Comparison of ENCODE assay signal across 8 mouse cellular contexts in the genomic region with DNA sequence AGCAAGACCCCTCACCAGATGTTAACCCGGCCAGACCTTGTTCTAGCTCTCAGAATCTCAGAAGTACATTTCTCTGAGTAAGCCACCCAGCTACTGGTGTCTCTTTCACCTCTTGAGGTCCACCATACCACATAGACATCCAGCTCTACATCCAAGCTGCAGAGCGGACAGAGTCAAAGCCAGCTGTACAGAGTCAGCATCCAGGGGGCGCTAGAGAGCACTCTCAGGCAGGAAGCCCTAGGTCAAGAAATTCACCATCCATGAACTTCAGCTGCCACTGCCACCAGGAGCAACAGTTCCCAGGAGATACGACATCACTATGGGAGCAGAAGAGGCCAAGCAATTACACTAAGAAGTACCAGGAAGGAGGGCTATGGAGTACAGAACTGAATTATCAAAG.
DNase-seq lines count a peak whose midpoint lies in the region; ATAC-seq and TF ChIP-seq lines count a peak whose summit lies in the region.

No protein-coding gene starts in this region.

- no peaks in the 10 kb centered on the region for H3K27me3 ChIP-seq in cerebellum, adult 2 months (ENCODE audit: control insufficient read depth, insufficient read depth, low read length)
- 0 out of 2 replicates have a peak, but pooled peaks cover 3% of the 10 kb centered on the region for H3K27me3 ChIP-seq in liver, embryonic 12.5 days (replicated peaks)

- H3K27ac ChIP-seq in cerebellum, adult 2 months (ENCODE audit: insufficient read depth, low read length), result no peak overlapping the region
- no peak overlapping the region for H3K27ac ChIP-seq in liver, embryonic 12.5 days

- no peak for TF ChIP-seq POLR2A in cerebellum, adult 2 months (IDR thresholded peaks at IDR 0.05; ENCODE audit: borderline replicate concordance, insufficient read depth, low read length)

- no peak for DNase-seq in cerebellum, adult 2 months
- DNase-seq in liver, result peak; percentile 58
- peak; percentile 73 for DNase-seq in adrenal gland, postnatal 10 days
- peak; percentile 41 for DNase-seq in lung, postnatal 25 days (ENCODE audit: low spot score)
- DNase-seq in yolk sac, embryonic 10.5 days (ENCODE audit: low spot score), result peak; percentile 17

- no peak overlapping the region for H3K4me3 ChIP-seq in cerebellum, adult 2 months (replicated peaks; ENCODE audit: insufficient read depth, low read depth, low read length)
- H3K4me3 ChIP-seq in liver, embryonic 12.5 days, result no peak overlapping the region

- H3K4me2 ChIP-seq in liver, embryonic 12.5 days, result no peak overlapping the region

- H3K36me3 ChIP-seq in liver, embryonic 12.5 days, result no peaks in the 10 kb centered on the region

- no peaks in the 10 kb centered on the region for H3K4me1 ChIP-seq in cerebellum, adult 2 months (ENCODE audit: control insufficient read depth, insufficient read depth, low read length)
- H3K4me1 ChIP-seq in liver, embryonic 12.5 days, result no peaks in the 10 kb centered on the region

- no peaks in the 10 kb centered on the region for H3K9me3 ChIP-seq in liver, embryonic 12.5 days (replicated peaks)

- no peak for ATAC-seq in cerebellum, adult (ENCODE audit: insufficient number of reproducible peaks, low FRiP score, low TSS enrichment)
- no peak for ATAC-seq in liver, embryonic 12.5 days
- ATAC-seq in granulocyte monocyte progenitor cell, adult 5-6 weeks (replicated peaks; ENCODE audit: poor library complexity, severe bottlenecking), result peak; percentile 55; the same call in 1 of the 2 replicates

- WGBS in cerebellum, adult 2 months, result 62% methylated on average over 4 of the region's 4 CpGs
- 28% methylated on average over 4 of the region's 4 CpGs for WGBS in liver, embryonic 12.5 days (ENCODE audit: insufficient replicate concordance)

- no peak overlapping the region for H3K9ac ChIP-seq in liver, embryonic 12.5 days

- peak; percentile 51 for TF ChIP-seq CTCF in cerebellum, adult 2 months (IDR thresholded peaks at IDR 0.05; ENCODE audit: borderline replicate concordance, insufficient read depth, low read depth, low read length)

Comparison
In these comparisons a context has a peak if more than half of its experiments do, and no peak if none do; other contexts are left out.
1. DNase-seq: peak in liver (single experiment), adrenal gland, postnatal 10 days (single experiment), lung, postnatal 25 days (single experiment) and yolk sac, embryonic 10.5 days (single experiment); none in cerebellum, adult 2 months (0 of 2).